Mouse (Mus musculus) right cerebral cortex, postnatal 10 days (tissue): ENCODE data around the gene Slc26a1.

Experiments used
- DNase-seq, 2 experiments: peaks; one replicate each; pipeline ENCODE4 v3.0.0; 2021; ENCODE audit warnings: low spot score in 2 of 2

Slc26a1 gene

GRCm38 (mm10) chr5:108675251-108675816 is at the start of gene Slc26a1:
Slc26a1 (minus strand) TSS chr5:108675569.
- DNase-seq, result no peak

GRCm38 (mm10) chr5:108724006-108724405 is 48.6 kb upstream of the Slc26a1 start:
- no peak for DNase-seq

DNA sequence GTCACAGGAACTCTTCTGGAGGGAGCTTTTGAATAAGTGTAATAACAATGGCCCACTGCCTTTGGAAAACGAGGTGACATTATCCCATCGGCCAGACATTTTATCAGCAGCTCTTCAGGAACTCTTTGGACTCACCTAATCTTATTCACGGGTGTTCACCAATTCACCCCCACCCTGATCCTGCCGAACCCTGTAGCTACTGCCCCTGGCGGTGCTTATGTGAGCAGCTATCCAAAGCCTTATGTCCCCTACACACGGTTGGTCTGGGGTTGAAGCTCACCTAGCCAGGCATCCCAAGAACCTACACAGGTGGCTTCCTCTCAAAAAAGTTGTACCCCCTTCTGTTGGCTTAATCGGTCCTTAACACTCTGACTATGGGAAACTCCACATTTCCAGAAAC is 44.4 kb upstream of the Slc26a1 start:
- DNase-seq, result peak in 1 of 2 experiments; percentile 17

GRCm38 (mm10) chr5:108718051-108718450 is 42.7 kb upstream of the Slc26a1 start:
- DNase-seq, result peak; percentile 37 to 49

GRCm38 (mm10) chr5:108715974-108716373 is 40.6 kb upstream of the Slc26a1 start:
- peak in 1 of 2 experiments; percentile 15 for DNase-seq

- peak; percentile 73 to 83 for DNase-seq
These were observed 38.8 kb upstream of the Slc26a1 start for GRCm38 (mm10) chr5:108714149-108714548.

GRCm38 (mm10) chr5:108713691-108714090 is 38.3 kb upstream of the Slc26a1 start:
- DNase-seq, result no peak

DNA sequence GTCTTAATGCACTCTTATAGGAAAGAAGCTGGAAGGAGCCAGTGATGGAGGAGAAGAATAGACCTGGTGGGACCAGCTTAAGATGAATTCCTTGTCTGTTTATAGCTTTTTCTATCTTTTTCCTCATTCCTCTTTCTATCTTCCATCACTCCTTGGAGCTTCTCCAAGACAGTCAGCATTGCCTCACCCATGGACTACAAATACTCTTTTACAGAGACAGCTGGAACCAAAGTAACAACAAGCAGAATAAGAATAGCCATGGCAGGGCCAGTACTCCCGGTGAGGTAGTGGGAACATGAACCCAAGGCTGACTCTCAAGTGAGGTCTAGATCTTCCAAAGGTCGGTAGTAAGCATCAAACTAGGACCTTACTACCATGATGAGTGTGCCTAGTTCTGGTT is 37.7 kb upstream of the Slc26a1 start:
- DNase-seq, result no peak

DNA sequence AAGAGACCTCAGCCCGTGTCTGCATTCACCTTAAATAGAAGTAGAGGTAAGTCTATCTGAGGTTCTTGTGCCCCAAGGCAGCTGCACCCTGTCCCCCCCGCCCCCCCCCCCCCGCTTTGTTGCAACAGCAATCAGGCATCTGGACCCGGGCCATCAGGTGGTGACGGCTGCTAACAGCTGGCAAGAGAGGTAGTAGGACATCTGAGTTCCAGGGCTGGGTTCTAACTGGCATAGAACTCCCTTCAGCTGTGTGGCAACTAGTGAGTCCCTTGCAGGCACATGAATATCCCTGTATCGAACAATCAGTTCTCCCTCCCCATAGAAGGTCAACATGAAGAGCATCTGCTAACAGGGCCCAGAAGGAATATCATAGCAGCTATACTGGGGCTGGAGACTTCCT is 36.6 kb upstream of the Slc26a1 start:
- no peak for DNase-seq

GRCm38 (mm10) chr5:108708981-108709731 is 33.8 kb upstream of the Slc26a1 start:
- DNase-seq, result no peak

DNA sequence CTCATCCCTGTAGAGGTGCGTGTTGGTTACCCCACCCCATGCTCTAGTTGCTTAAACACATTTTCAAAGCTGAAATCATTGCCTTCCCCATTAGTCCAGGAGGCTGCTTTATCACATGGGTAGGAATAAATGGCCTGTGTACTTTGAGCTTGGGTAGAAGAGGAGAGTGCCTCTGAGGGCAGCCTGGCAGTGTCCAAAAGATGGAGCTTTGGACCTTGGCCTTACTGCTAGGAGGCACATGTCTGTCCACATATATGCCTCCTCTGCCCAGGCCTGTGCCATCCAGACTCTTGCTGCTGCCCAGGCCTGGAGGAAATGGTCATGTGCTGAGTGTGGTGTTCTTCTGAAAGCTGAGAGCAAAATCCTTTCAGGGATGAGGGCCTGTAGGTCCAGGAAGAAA is 33.0 kb upstream of the Slc26a1 start:
- DNase-seq, result no peak

GRCm38 (mm10) chr5:108707758-108708157 is 32.4 kb upstream of the Slc26a1 start:
- no peak for DNase-seq

- DNase-seq, result no peak
These were observed 28.6 kb upstream of the Slc26a1 start for GRCm38 (mm10) chr5:108703754-108704626.

DNA sequence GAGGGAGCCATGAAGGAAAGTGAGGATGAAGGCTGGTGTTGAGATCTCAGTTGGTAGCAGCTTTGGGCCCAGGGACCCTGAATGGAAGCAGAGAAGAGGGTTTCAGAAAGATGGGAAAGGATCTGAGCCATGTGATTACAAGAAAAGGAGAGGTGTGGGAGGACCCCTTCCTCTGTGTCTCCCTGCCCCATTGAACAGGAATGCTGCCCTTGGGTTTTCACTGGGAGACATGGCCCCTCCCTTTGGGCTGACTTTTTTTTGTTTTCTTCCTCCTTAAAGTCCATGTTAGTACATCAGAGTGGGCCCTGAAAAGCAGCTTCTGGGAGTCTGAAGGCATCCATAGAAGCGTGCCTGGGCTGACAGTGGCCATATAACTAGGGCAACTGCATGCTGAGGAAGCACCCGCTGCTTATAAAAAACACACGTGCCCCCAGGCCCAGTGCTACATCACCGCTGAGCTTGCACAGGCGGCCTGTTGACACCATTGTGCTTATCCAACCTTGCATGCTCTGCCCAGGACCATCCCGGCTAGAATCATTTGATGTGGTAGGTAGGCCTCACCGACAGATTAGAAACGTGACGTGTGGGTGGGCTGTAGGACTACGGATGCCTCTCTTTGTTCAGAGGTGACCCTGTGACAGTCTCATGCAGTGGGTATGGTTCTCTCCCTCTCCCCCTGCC is 26.1 kb upstream of the Slc26a1 start:
- DNase-seq, result no peak

DNA sequence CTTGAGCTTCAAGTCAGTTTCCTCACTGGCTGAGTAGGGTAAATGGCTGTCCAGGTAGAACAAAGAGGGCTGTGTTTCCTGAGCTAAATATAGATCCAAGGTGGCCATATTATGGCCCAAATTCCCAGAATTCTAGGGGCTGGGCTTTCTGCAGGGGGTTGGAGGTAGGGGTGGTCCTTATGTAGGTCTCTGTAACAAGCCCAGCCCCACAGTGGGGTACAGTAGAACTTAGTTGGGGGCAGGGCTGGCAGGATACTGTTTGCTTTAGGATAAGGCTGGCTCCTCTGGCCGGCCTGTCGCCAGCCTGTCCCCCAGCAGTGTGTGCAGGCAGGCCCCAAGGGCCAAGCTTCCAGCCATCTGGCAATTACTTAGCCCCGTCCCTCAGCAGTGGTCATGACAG is 25.0 kb upstream of the Slc26a1 start:
- no peak for DNase-seq

DNA sequence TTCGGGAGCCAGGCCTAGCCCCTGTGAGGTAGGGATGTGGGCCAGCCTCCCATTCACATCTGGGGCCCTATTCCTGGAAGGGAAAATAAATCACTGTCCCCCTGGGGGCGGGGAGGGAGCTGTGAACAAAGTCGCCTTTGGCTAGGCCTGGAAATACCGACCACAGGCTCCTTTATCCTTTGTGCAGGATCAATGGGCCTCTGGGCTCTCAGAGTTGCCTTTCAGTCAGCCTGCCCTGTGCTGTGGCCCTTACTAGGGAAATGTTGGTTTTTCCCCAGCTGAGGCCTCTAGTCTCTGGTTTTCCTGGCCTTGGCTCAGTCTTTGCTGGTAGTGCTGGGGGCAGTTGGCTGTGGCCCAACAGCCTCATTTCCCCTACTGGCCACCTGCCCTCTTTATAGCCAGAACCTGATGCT is 22.0 kb upstream of the Slc26a1 start:
- DNase-seq, result peak; percentile 85 to 87

DNA sequence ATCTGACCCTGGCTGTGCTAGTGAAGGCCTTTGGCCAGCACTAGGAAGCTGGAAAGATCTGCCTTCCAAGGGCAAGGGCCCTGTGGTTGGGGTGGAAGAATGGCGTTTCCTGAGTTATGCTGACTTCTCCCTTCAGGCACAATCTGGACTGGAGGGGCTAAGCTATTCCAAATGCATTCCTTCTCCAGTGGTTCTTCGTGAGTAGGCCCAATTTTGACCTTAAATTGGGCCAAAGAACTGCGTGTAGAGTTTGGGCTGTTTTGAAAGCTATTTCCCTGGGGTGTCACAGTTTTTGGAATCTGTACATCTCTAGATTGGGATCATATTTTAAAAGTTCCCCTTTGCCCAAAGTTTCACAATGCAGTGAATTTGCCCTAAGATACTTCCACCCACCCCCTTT is 21.2 kb upstream of the Slc26a1 start:
- no peak for DNase-seq

DNA sequence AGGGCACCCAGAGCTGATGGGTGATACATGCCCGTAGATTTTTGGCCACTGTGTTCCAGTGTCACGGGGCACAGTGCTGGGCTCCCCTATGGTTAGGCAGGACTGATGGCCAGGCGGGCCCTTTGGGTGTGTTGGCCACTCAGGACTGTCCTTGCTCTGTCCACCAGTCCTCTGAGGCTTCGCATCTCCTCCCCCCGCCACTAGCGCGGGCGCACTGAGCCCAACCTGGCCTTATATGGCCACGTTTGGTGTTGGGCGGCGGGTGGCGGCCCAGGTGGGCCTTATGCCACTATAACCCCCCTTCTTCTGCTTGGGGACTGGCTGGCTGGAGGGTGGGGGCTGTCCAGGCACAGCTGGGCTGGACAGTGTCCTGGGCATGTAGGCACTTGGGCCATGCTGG is 20.5 kb upstream of the Slc26a1 start:
- DNase-seq, result no peak

- DNase-seq, result peak in 1 of 2 experiments; percentile 51
These were observed 19.2 kb upstream of the Slc26a1 start for GRCm38 (mm10) chr5:108694352-108695261.

GRCm38 (mm10) chr5:108693872-108694288 is 18.5 kb upstream of the Slc26a1 start:
- DNase-seq, result peak; percentile 89 to 92

DNA sequence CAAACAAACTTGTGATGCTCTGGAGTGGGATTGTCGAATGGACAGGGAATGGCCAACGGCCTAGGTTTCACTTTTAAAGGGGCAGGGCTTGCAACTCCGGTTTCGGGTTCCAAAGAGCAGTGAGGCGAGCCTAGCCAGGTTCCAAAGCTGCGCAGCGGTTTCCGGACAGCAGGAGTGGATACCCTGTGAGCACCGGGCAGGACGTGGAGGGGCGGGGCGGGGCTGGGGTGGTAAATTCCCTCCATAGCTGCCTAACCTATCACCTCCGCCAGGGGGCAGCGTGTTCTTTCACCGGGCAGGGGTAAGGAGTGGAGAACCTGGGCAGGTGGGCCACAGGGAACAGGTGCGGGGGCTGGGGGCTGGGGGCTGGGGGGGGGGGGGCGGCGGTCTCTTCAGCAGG is 16.9 kb upstream of the Slc26a1 start, which contains the start of gene Fgfrl1:
Gene Fgfrl1 (plus strand): TSS at position 112 of the 400 bp plus-strand sequence.
- peak in 1 of 2 experiments; percentile 43 for DNase-seq
